Mouse (Mus musculus) frontal cortex, postnatal 25 days (tissue): ENCODE data around the gene Gm21992.

Experiments used
- DNase-seq, 2 experiments: peaks; one replicate each; pipeline ENCODE4 v3.0.0; 2022; ENCODE audit warnings: low spot score in 2 of 2

The Gm21992 gene

DNA sequence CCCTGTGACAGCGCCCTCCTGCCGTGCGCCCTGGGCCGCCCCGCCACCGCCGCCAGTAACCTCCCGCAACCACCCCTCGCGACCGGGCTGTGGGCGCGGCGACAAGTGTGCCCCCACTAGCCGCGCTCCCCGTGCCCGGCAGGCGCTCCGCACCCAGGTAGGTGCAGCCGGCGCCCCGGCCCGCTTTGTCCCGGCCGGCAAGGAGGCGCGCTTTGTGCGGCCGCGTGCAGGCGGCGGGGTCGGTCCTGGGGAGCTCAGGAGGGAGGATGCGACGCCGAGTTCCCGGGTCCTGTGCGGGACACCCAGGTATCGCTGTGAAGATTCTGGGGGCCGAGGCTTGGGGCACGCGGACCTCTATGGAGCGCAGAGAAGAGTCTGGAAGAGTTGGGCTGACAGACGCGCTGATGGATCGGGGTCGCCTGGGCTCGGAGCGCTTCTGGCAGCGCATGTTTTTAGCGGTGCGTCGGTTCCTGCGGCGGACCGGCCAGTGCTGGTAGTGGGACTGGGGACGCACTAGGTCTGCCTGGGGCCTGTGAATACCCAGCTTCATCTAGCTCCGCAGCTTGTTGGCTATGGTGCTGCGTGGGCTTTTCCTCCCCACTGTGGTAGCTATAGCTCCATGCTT lies 99.1 kb downstream of the Gm21992 start:
- DNase-seq, result no peak

DNA sequence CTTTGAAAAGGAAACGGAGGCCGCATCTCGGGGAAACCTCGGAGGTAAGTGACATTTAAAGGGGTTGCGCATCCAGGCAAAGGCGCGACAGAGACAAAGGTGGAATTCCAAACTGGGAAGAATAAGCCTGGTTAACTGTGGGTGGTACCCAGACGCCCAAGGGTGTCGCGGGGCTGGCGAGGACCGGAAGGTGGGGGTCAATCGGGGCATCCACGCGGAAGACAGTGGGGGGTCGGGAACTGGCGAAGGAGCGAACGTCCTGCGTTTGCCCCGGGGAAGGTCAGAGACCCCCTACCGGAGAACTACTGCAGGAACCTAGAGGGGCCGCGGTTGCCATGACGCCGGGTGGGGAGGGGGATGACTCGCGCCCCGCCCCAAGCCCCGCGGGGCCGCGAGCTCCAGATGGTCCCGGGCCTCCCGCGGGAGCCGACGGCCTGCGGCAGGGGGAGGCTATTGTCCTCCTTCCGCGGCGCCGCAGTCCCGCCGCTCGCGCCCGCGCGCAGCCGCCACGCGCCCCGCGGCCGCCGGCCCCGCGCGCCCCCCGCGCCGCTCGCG lies 99.7 kb downstream of the Gm21992 start:
- DNase-seq, result no peak

DNA sequence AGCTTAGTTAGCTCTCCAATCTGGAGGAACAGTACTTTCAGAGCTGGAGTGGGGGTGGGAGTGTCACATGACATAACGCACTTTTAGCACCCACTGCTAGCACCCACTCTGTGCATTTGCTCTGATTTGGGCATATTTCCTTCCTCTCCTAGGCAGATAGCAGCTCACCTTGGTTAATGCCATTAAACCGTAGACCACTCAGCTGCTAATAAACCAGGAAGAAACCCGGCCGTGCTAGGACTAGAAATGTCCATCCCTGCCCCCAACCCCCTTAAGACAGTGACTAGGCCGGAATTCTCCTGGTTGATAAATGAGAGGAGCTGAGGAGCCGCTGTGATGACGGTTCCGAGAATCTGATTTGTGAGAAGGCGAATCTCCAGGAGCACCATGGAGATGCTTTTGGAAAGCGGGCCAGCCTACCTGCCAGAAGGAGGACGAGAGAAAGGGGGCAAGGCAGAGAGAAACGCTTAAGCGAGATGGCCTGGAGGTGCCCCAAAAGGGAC lies 100.3 kb downstream of the Gm21992 start, which contains the start of gene Sptbn2:
TSS of gene Sptbn2 (plus strand) at position 70 of the 503 bp plus-strand sequence.
- peak; percentile 54 to 65 for DNase-seq

DNA sequence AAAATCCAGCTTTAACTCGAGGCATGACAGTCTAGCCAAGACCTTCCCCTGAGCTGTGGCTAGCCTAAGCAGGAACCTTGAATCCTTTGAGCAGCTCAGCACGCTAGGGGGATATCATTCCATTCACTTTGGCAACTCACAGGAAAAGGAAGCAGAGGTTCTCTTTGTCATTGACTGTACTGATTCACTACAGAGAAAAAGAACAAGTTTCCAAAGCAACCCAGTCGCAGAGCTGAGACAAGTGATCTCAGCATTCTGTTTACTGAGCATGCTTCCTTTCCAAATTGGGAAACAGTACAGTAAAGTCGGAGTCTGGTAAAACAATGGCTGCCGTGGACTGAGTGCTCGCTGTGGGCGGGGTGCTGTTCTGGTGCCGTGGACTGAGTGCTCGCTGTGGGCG lies 102.6 kb downstream of the Gm21992 start:
- DNase-seq, result no peak

DNA sequence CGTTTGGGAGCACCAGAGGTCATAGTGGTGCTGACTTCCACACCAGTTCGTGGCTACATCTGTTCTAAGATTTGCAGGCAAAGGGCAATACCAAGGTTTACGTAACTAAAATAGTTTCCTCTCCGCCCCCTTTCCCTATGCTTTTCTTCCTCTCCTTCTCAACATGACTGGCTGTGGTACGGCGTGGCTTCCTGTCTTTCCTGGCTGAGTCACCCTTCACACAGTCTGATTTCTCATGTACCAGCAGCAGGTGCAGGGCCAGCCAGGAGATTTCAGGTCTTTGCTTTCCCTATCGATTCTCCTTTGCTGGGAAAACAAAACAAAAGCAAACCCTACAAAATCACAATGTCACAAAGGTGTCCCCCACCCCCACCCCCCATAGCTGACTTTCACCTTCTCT lies 110.2 kb downstream of the Gm21992 start:
- DNase-seq, result no peak

DNA sequence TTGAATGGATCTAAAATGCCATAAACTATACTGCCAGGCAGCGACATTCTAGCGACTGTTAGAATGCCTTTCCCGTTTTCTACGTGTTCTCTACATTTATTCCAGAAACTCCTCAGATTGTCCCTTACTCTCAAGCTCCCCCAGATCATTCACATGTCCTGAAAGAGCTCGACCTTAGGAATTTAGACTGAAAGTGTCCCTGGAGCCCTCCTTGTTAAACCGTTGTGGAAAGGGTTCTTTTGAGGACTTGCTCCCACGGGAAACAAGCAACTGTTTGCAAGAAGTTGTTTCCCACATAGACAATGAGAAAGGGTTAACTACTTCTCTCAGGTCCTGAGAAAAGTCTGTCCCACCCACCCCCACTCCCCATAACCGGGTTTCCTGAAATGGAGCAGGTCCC lies 110.8 kb downstream of the Gm21992 start:
- no peak for DNase-seq

DNA sequence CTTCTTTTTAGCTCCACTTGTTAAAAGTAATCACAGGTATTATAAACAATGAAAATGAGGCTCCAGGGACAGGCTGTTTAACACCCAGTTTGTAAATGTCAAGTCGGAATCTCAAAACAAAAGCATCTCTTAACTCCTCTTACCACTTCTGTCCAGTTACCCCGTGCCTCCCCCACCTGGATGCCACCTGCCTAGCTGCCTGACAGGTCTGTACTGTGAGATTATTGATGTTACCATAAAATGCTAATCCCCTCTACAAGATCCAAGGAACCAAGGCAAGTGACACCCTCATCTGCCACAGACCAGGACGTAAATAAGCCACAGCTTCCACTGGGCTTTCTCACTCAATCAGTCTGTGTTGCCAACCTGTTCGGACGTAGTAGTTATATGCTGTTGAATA lies 111.6 kb downstream of the Gm21992 start:
- no peak for DNase-seq

DNA sequence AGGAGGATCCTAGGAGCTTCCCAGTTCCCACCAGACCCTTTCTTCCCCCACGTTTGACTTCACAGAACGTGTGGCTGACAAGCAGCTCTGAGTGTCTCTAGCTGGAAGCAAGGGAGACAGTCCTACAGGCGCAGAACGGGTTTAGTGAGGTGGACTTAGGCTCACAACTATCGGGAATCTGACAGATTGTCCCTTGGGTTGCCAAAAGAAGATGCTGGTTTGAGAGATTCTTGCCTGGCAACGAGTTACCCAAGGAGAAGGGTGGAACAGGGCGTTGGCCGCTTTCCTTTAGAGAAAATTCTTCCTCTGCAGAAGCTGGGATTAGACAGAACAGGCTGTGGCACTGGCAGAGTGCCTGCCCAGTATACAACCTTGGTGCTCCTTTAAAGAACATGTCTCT lies 112.6 kb downstream of the Gm21992 start:
- DNase-seq, result no peak

DNA sequence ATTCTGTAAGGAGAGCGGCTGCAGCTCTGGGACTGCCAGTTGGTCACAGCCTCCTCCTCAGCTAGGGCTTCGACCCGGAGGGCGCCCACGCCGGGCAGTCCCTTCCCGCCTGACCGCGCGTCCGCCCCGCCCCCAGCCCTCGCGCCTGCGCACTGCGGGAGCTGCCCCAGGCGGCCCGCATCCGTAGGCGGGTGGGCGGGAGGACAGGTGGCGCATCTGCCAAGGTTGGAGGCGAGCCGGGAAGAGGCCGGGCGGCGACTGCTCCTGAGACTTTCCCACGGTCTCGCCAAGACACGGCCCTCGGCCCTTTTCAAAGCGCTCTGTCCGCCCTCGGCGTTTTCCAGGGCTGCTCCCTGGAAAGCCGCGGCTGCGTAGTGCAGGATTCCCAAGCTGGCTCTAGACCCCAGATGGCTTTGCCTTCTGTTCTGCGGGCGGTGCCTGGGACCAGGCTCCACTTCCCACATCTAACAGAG lies 113.2 kb downstream of the Gm21992 start, which contains the start of gene Gm960:
TSS of gene Gm960 (minus strand) at position 464 of the 473 bp plus-strand sequence.
- DNase-seq, result peak; percentile 66 to 77

DNA sequence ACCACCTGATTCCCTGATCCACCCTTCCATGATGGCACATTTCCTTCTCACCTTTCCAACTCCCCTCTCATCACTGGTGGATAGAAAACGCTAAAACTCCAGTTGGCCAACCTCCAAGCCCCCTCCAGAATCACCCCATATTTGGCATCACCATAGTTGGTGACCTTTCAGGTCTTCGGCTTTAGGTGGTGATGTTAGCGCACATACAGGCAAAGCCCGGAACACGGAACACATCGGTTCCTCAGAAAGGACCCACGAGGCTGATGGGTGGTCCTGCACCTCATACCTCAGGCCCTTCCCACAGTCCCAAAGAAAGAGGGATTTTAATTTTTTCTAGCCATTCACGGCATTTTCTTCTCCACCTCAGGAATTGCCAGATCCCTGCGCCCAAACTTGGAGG lies 113.7 kb downstream of the Gm21992 start:
- no peak for DNase-seq

DNA sequence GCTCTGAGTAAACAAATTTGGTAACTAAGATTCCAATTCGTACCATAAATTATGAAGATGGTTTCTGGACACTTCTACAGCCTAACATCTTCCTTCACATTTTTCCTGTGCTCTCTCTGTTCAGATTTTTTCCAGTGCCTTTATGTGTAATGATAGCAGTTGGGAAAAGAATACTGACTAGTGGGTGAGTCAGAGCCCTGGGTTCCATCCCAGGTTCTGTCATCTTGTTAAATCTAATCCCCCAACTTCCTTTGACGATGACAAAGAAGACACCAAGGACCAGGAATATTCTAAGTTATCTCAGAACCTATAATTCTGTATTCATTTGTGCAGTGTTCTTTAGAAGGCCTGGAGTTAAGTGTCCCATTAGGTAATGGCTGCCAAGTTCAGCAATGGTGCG lies 114.3 kb downstream of the Gm21992 start:
- no peak for DNase-seq

DNA sequence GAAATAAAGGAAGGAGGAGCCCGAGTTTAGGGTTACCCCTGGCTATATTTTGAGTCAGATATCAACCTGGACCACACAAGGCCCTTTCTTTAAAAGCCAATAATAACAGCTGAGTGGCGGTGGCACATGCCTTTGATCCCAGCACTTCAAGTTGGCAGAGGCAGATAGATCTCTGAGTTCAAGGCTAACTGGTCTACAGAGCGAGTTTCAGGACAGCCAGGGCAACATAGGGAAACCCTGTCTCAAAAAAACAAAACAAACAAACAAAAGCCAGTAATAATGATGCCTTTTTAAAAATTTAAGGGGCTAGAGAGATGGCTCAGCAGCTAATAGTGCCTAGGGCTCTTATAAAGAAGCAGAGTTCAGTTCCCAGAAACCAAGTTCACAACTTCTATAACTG lies 117.1 kb downstream of the Gm21992 start:
- no peak for DNase-seq
